Mouse (Mus musculus): ENCODE results near the gene Il17re.

Gene Il17re

DNA sequence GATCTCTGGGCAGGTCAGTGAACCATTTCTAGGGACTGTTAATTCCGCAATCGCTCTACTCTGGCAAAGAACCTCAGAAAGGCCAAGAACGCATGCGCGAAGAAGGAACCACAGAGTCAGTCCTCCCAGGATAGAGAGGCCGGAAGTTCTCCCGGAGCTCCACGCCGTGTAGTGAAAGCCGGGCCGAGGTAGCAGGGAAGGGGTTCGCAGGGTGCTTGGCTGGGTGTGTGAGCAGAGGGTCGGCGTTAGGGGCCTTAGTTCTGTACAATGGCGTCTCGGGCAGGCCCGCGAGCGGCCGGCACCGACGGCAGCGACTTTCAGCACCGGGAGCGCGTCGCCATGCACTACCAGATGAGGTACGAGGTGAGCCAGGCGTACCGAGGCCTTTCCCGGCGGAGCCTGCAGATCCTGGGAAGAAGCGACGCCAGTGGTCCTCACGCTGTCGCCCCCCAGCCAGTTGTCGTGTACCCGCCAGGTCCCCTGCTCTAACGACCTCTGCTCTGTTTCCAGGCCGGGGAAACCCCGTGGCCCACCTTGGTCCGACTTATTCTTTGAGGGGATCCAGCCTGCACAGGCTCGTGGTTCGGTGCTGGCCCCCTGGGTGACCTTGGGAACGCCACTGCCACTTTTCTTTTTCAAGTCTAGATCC lies 15.7 kb upstream of the Il17re start, which contains the start of gene Jagn1:
TSS of gene Jagn1 (plus strand) at position 128 of the 649 bp plus-strand sequence.
- DNase-seq (ENCODE audit: low read depth, low spot score): peak; percentile 98

DNA sequence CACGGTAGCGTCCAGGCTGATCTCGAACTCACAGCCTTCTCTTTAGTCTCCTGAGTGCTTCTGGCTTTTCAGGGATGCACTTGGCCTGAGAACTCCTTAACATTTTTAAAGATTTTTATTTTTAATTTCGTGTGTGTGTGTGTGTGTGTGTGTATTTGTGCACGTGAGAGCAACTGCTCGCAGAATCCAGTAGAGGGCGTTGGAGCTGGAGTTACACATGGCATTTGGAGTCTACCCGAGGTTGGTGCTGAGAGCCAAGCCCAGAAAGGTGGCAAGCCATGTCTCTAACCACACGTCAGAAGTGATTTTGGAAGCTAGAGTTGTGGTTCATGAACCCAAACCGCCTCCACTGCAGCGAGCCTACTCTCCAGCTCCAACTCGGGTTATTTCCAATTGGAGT lies 15.2 kb upstream of the Il17re start:
- DNase-seq (ENCODE audit: low read depth, low spot score): peak; percentile 62

DNA sequence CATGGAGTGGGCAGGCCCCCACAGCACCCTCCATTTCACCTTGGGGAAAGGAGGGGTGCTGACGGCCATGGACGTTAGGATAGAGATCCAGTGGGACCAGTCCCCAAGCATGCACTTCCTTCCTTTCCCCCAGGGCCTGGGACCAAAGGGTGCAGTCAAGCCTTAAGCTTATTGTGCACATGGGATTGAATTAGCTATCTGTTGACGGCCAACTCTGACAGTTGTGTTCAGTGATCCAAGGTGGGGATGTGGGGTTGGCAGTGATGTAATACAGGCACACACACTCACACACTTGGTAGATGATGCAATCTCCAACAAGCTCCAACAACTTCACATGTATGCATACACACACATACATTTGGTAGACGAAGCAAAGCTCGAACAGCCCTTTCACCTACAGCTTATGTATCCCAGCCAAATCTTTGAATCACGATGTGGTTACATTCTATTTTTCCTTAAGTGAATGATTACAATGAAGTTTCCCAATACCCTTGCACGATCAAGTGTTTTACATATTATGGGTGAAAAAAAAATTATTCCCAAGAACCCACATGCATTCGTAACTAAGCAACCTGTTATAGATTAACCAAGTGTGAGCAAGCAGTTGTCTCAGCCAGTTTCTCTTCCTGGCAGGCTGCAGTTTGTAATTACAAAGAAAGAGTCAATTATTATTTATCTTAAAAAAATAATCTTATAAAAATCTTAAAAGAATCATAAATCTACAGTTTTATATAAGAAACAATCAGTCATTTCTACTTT lies 13.9 kb upstream of the Il17re start:
- DNase-seq (ENCODE audit: low read depth, low spot score): no peak

GRCm38 (mm10) chr6:113447639-113448038 lies 10.6 kb upstream of the Il17re start:
- no peak for DNase-seq (ENCODE audit: low read depth, low spot score)

- no peak for DNase-seq (ENCODE audit: low read depth, low spot score)
These were observed 6.4 kb upstream of the Il17re start for GRCm38 (mm10) chr6:113451839-113452238.

DNA sequence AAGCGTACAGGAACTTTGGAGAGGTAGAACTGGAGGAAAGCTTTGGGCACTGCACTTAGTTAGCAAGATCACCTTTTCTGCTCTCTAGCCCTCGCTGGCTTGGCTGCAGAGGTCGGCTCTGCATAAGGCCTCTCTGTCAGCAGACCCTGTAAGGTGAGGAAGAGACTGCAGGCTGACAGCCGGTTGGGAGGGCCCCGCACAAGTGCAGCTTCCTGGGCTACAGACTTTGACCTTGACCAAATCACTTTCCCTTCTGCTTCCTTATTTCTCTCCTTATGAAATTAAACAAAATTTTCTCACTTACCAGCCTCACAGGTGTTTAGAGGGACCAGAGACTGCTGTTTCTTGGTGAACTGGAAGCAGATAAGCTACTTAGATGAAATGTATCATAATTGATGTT lies 3.3 kb upstream of the Il17re start:
- DNase-seq (ENCODE audit: low read depth, low spot score): no peak

- no peak for DNase-seq (ENCODE audit: low read depth, low spot score)
These were observed 351 bp downstream of the Il17re start for GRCm38 (mm10) chr6:113458635-113459034.

GRCm38 (mm10) chr6:113464040-113464439 lies 5.8 kb downstream of the Il17re start:
- DNase-seq (ENCODE audit: low read depth, low spot score): no peak

DNA sequence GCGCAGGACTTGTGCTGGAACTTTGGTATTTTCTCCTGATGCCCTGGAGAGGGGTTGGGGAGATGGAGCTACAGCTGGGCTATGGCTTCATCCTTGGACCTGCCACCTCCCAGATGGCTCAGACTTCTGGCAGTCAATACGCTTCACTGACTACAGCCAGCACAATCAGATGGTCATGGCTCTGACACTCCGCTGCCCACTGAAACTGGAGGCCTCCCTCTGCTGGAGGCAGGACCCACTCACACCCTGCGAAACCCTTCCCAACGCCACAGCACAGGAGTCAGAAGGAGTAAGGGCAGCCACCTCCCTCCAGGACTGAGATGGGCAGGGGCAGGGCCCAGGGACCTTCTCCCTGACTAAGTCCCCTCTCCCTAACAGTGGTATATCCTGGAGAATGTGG lies 7.3 kb downstream of the Il17re start:
- no peak for DNase-seq (ENCODE audit: low read depth, low spot score)

GRCm38 (mm10) chr6:113468512-113468911 lies 10.2 kb downstream of the Il17re start:
- no peak for DNase-seq (ENCODE audit: low read depth, low spot score)

GRCm38 (mm10) chr6:113469021-113469420 lies 10.7 kb downstream of the Il17re start:
- peak; percentile 88 for DNase-seq (ENCODE audit: low read depth, low spot score)

DNA sequence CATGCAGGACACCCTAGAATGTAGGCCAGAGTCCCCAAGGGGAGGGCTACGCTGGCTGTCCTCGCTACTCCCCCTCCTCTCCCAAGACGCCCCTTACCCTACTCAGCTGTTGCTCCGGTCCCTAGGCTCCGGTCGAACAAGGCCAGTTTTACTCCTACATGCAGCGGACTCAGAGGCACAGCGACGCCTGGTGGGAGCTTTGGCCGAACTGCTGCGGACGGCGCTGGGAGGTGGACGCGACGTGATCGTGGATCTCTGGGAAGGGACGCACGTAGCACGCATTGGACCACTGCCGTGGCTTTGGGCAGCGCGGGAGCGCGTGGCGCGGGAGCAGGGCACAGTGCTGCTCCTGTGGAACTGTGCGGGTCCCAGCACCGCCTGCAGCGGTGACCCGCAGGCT lies 11.1 kb downstream of the Il17re start:
- peak; percentile 42 for DNase-seq (ENCODE audit: low read depth, low spot score)

- peak; percentile 89 for DNase-seq (ENCODE audit: low read depth, low spot score)
These were observed 13.1 kb downstream of the Il17re start, which contains the start of gene Il17rc for GRCm38 (mm10) chr6:113471297-113471936. Il17rc (plus strand) TSS chr6:113471427.

- peak; percentile 43 for DNase-seq (ENCODE audit: low read depth, low spot score)
These were observed 13.8 kb downstream of the Il17re start for GRCm38 (mm10) chr6:113472061-113472460.

DNA sequence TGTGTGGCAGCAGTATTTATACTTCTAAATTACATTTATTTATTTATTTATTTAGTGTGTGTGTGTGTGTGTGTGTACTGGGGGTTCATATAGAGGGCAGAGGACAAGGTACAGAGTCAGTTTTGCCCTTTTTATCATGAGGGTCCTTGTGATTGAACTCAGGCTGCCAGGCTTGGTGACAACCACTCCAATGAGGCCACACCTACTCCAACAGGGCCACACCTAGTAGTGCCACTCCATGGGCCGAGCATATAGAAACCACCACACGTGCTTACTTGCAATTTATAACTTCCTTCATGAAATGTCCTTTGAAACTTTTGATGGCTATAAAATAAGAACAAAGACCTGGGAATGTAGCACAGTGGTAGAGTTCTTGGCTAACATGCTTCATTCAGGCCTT lies 15.0 kb downstream of the Il17re start:
- DNase-seq (ENCODE audit: low read depth, low spot score): no peak

DNA sequence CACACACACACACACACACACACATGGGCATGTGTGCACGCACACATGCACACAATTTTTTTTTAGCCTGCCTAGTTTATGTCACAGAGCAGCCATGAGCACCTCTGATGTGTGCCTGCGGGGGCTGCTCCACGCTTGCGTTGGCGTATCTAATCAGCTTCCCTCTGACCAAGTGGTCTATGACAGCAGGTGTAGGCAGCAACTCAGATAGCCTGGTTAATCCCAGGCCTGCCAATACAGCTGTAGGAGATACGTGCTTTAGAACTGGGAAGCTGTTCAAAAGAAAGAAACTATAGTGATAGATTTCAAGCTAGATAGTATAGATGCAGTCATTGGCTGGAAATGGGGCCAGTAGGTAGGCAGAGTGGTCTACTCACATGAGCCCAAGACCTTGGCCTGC lies 15.4 kb downstream of the Il17re start:
- no peak for DNase-seq (ENCODE audit: low read depth, low spot score)

GRCm38 (mm10) chr6:113477353-113477752 lies 19.1 kb downstream of the Il17re start:
- DNase-seq (ENCODE audit: low read depth, low spot score): no peak

- DNase-seq (ENCODE audit: low read depth, low spot score): no peak
These were observed 20.6 kb downstream of the Il17re start for GRCm38 (mm10) chr6:113478906-113479305.

DNA sequence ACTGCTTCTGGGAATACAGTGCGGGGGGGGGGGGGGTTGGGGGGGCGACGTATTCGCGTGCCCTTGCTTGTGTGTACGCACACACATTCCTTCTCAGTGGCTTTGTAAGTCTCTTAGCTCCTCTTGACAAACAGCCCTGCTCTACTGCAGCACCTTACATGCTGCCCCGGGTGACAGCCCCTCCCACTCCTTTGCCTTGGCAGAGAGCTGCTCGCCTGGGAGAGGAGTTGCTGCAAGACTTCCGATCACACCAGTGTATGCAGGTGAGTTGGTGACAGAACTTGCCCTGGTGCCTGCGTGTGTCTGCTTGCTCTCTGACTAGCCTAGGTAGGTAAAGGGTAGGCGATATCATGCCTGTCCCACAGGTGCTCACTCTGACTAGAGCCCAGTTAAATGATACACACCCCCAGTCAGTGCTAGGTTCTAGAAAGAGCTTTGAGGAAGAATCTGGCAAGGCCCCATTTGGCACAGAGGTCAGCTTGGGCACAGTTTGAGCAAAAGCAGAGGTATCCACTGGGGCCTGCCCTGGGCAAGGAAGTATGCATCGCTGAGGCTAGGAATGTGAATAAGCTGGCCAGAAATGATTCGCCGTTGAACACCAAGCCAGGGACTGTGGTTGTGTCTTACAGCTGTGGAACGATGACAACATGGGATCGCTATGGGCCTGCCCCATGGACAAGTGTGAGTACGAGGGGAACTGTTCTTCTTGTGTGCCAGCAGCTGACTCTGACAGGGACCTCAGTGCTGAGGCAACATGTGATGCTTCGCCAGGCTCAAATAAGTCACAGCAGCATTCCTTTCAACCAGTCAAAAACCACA lies 22.5 kb downstream of the Il17re start:
- peak; percentile 98 for DNase-seq (ENCODE audit: low read depth, low spot score)

GRCm38 (mm10) chr6:113482477-113483099 lies 24.3 kb downstream of the Il17re start:
- no peak for DNase-seq (ENCODE audit: low read depth, low spot score)

DNA sequence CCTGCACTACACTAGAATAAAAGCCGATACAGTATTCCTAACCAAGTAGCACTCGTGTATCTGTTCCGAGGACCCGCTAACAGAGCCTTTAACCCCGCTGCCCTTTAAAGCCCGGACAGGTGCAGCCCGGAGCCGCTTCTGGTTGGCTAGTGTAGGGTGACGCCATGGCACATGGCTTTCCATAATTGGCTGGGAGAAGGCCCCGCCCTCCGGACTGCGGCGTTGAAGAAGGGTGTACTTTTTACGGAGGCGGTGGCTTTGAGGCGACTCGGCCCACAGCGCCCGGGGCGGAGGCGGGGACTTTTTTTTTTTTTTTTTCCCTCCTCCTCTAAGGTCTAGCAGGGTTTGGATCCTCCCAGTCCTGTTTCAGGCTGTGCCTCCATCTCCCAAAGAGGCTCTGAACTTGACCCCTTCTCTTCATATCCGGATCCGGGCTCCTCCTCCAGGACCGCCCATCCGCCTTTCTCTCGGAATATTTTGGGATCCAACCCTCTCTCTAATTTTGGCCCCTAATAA lies 24.9 kb downstream of the Il17re start, which contains the start of gene Creld1:
TSS of gene Creld1 (plus strand) at position 198 of the 516 bp plus-strand sequence.
- DNase-seq (ENCODE audit: low read depth, low spot score): no peak

All from 3T3-L1 (cell line).